Mouse (Mus musculus) kidney, adult 10 weeks (tissue): ENCODE data around the gene Myzap. TPM values are rescaled to one million over a fixed set of nuclear protein-coding genes. Genes with fewer than 3 reads are reported as not detected.

Source experiments
- polyA plus RNA-seq: library from polyadenylated mRNA; stranded (reverse); fragments of 350-450 nt; fragmentation: Illumina TruSeq; extraction: RNeasy Lipid Tissue Mini Kit (QIAGEN cat#74804); gene quantifications from one replicate; pipeline ENCODE4 v1.2.3, GENCODE M21; 2014; ENCODE audit warnings: low read depth, low replicate concordance

Gene Myzap
- 6.3 TPM for polyA plus RNA-seq

DNA sequence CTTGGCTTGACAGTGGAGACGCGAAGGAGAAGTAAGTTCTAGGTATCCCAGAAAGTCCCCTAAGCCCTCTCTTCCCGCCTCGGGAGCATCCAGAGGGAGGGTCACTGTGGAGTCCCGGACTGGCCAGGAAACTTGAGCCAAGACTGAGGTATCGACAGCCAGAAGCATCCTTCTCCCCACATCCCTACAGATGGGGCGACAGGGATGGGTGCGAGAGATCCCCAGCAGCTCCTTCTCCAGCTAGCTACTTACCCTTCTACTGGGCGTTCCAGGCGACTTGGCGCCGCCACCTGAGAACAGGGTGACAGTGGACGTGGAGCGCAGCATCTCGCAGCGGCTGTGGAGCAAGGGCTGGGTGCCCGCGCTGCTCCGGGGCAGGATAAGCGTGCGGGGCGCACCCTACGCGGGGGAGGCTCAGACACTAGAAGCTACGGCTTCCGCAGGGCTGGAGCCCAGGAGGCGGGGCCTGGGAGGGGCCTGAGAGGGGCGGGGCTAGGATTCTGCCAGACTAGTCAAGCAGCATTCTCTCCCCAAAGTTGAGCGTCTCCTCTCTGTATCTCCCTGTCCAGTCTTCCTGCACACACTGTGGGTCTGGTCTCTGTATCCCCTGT is at the start of gene Myzap:
Gene Myzap, minus strand, starts transcription at position 423 of the 611 bp plus-strand sequence.

DNA sequence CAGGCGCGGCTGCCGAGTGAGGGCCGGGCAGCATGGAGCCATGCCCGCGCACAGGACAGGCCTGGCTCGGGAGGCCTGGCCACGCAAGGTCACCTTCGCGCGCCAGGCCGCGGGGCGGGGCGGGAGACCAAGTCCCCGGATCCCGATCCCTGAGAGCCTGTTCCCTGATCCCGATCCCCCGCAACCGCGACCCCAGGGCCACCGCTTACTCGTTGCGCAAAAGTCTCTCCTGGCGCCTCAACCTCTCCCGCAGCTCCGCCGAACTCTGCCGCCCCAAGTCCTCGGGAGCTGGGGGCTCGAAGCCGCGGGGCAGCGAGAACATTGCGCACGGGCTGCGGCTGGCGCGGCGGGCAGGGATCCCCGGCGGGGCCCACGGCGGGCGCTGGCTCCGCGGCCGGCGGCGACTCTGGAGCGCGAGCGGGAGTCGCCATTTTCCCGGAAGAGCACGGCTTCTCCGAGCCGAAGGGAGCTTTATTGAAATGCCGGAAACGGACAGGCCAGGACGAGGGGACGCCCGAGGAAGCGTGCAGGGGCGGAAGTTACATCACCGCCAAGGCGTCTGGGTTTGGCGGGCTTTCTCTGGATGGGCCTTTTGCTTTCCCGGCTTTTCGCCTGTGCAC is 106.6 kb downstream of the Myzap start, which contains the start of gene Polr2m:
Gene Polr2m, minus strand, starts transcription at position 461 of the 620 bp plus-strand sequence.

Other genes with a start within 250 kb of the Myzap start
- gene Polr2m, start 106.4 kb downstream of the Myzap start, polyA plus RNA-seq = 249 TPM
- 124 TPM for gene Cgnl1, start 179.2 kb upstream of the Myzap start, polyA plus RNA-seq